Mouse (Mus musculus) lung, adult 2 months (tissue): ENCODE results near the gene Zfp986. TPM values are rescaled to one million over a fixed set of nuclear protein-coding genes. Genes with fewer than 3 reads are reported as not detected.
"Not testable (repeated sequence)": the region's sequence is repeated elsewhere in the genome, so short reads cannot be mapped to it uniquely, and the experiment has no call there.

ENCODE experiments used
- DNase-seq: peaks from one replicate; pipeline ENCODE4 v3.0.0; 2022
- H3K4me1 ChIP-seq: fragments of 200-500 bp; 2 replicates; pipeline ENCODE4 v1.6.1; 2011; ENCODE audit warnings: low read length; ENCODE audit not compliant: control insufficient read depth, insufficient read depth
- H3K4me3 ChIP-seq: fragments of 200-500 bp; replicated peaks from 2 replicates; pipeline ENCODE3; 2011; ENCODE audit warnings: low read depth, mild to moderate bottlenecking, control low read depth, low read length; ENCODE audit errors: extremely low read depth
- WGBS: fragments of 180-500 bp; shearing (Covaris S2); methylation state at CpG from one replicate; pipeline ENCODE4 v1.1.7; 2018; 5-methylcytosine and 5-hydroxymethylcytosine counted together
- polyA plus RNA-seq: library from polyadenylated mRNA; depleted of rRNA; stranded (reverse); fragments of >200 nt; gene quantifications from 2 replicates; pipeline ENCODE4 v1.2.3, GENCODE M21; 2012; rRNA removed

The Zfp986 gene
- polyA plus RNA-seq = not detected in 2 replicates

DNA sequence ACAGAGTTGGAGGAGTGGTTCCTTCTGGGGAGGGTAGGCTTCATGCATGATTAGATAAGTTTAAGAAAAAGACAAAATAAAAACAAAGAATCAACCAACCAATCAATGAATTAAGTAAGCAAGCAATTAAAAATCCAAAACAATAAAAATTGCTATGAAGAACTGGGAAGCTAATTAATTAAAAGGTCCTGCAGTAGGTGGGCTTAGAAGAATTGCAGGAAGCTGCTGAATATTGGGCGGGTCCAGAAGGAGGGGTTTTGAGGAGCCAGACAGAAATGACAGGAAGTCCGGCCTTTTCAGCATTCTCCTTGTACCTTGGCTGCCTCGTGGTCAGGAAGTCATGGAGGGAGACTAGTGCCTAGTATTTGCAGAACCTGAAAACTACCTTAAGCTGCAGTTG is at the start of gene Zfp986:
TSS of gene Zfp986 (plus strand) at position 301 of the 400 bp plus-strand sequence.
- not testable (repeated sequence) for H3K4me3 ChIP-seq, DNase-seq, H3K4me1 ChIP-seq
- 71% methylated on average over 3 of the region's 3 CpGs for WGBS

DNA sequence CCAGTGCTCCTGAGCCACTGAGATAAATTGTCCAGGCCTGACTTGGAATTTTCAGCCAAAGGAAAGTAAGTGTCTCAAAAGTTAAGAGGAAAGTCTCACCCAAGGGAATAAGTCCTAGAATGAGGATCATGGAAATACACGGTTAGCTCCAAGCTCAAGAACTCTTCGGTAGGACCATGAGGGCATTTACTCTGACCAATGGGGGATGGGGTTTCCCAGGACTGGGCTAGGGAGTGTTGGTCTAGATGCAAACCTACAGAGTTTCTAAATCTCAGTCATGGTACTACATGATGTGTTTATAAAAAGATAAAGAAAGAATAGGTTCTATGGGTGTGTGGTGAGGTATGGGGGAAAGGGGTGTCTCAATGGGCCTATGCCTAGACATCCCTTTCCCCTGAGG is 48.6 kb upstream of the Zfp986 start:
- not testable (repeated sequence) for DNase-seq, H3K4me1 ChIP-seq, H3K4me3 ChIP-seq
- no CpG with 5 or more reads among the region's 2 CpGs for WGBS

- DNase-seq, H3K4me1 ChIP-seq, H3K4me3 ChIP-seq: not testable (repeated sequence)
- 81% methylated on average over 4 of the region's 8 CpGs for WGBS
These were observed 43.0 kb upstream of the Zfp986 start for GRCm38 (mm10) chr4:145825606-145826005.

DNA sequence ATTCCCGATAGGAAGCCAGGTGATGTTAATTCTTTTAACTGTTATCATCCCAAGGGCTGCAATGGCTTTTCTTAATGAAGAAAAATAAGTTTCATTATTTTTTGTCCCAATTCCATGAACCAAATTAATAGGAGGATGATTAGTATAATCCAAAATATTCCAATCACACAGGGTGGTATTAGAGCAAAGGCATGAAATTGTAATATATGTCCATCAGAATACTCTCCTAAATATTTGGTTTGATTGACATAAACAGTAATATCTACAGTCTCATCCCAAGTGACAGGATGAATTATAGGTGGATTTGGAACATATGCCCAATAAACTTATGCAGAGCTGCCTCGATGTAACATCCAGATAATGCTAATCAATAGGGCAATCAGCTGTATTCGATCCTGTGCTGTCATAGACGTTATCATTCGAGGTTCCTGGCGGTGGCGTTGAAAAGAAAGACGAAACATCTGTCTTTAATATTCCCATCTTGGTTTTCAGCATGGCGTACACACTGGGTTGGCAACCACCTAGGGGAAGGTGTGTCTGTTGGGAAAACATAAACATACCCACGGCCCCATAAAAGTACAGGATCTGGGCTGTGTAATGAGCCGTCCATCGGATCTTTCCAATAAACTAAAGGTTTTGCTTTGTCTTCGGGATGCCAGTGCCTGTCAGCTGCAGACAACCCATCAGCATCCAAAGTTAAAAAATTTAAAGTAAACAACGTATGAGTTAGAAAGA is 37.1 kb upstream of the Zfp986 start:
- H3K4me3 ChIP-seq, DNase-seq, H3K4me1 ChIP-seq: not testable (repeated sequence)
- WGBS = 97% methylated on average over 1 of the region's 14 CpGs

- 86% methylated on average over 9 of the region's 18 CpGs for WGBS
- DNase-seq, H3K4me1 ChIP-seq, H3K4me3 ChIP-seq: not testable (repeated sequence)
These were observed 32.2 kb upstream of the Zfp986 start for GRCm38 (mm10) chr4:145836300-145836862.

DNA sequence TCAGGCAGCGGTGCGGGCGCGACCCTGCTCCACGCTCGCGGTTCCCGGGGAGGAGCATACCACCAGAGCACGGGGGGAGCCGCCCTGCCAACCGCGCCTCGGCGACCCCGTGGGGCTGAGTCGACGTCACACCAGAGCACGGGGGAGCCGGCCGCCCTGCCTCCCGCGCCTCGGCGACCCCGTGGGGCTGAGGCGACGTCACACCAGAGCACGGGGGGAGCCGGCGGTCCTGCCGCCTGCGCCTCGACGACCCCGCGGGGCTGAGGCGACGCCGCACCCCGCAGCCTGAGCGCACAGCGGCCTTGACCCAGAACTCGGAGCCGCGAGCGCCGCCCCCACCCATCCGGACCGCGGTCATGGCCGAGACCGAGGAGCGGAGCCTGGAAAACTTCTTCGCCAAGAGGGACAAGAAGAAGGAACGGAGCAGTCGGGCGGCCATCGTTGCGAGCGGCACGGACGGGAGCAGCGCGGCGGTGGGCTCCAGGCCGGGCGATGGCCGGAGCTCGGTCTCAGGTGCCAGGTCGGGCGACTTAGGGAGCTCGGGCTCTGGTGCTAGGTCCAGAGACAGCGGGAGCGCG is 31.6 kb upstream of the Zfp986 start:
- not testable (repeated sequence) for H3K4me1 ChIP-seq, DNase-seq, H3K4me3 ChIP-seq
- WGBS = 59% methylated on average over 57 of the region's 75 CpGs

- DNase-seq, H3K4me3 ChIP-seq, H3K4me1 ChIP-seq: not testable (repeated sequence)
These were observed 21.8 kb upstream of the Zfp986 start for GRCm38 (mm10) chr4:145846793-145847192.

- 65% methylated on average over 4 of the region's 4 CpGs for WGBS
- DNase-seq, H3K4me1 ChIP-seq, H3K4me3 ChIP-seq: not testable (repeated sequence)
These were observed 20.3 kb upstream of the Zfp986 start for GRCm38 (mm10) chr4:145848183-145848890.

DNA sequence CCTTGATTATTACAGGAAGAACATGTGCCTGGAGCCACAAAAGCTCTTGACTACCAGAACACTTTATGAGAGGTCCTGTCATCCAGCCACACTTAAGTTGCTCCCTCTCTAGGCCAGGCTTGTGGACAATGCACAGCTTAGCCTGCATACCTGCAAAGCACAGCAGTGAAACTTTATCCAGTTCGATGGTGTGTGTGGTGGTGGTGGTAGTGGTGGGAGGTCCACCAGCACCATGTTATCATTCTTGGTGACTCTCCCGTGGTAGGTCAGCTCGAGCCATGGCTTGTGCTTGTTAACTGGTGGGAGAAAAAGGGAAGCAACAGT is 19.7 kb upstream of the Zfp986 start:
- WGBS = 80% methylated on average over 3 of the region's 3 CpGs

GRCm38 (mm10) chr4:145851421-145851820 is 17.2 kb upstream of the Zfp986 start:
- not testable (repeated sequence) for H3K4me3 ChIP-seq
- 63% methylated on average over 8 of the region's 9 CpGs for WGBS

More for the DNA sequence above, 19.7 kb upstream of the Zfp986 start:
- not testable (repeated sequence) for H3K4me3 ChIP-seq, DNase-seq, H3K4me1 ChIP-seq

DNA sequence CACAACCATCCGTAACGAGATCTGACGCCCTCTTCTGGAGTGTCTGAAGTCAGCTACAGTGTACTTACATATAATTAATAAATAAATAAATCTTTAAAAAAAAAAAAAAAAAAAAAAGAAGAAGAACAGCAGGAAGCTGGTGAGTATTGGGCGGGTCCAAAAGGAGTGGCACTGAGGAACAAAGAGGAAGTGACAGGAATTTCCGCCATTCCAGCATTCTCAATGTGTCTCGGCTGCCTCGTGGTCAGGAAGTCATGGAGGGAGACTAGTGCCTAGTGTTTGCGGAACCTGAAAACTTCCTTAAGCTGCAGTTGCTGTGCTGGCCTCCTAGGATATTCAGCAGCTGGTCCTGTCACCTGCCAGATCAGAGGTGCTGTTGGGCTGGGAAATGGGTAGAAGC is 4.7 kb upstream of the Zfp986 start:
- DNase-seq, H3K4me1 ChIP-seq, H3K4me3 ChIP-seq: not testable (repeated sequence)
- 78% methylated on average over 5 of the region's 8 CpGs for WGBS

More at GRCm38 (mm10) chr4:145851421-145851820, 17.2 kb upstream of the Zfp986 start:
- DNase-seq, H3K4me1 ChIP-seq: not testable (repeated sequence)

Other genes starting within 250 kb of the Zfp986 start
- gene Zfp980, start 198.1 kb upstream of the Zfp986 start, polyA plus RNA-seq = not detected in 2 replicates
- not detected in 2 replicates for gene Zfp987, start 228.5 kb downstream of the Zfp986 start, polyA plus RNA-seq